Mouse (Mus musculus): Measurements from ENCODE around the gene Ceacam20. TPM values are rescaled to one million over a fixed set of nuclear protein-coding genes. Genes with fewer than 3 reads are reported as not detected.
"Not testable (repeated sequence)": the region's sequence is repeated elsewhere in the genome, so short reads cannot be mapped to it uniquely, and the experiment has no call there.

Gene Ceacam20
- polyA plus RNA-seq, 1 experiment from 2014 or later = not detected

DNA sequence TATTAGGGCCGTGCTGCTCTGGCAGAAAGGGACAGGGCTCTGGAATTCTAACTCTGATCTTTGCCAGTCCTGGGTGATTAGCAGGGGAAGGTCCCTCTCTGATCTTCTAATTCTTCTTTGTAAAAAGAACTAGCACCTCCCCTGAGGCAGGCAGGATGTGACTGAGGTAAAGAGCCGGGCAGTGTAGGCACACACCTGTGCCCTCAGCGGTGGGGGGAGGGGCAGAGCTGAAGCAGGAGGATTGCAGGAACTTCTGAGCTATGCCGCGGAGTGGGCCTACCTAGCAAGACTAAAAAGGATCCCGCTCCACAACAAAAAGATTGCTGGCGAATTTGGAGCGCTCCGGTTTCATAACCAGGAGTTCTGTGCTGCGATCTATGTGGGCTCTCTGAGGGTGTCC is 15.2 kb upstream of the Ceacam20 start:
- in situ Hi-C loops (cut with MboI; ENCODE audit: low pct_unique_long_range_greater_than_20kb) = no loop called here
- POLR2A ChIA-PET = no interaction called here
- DNase-seq (ENCODE audit: low read depth, low spot score) = no peak

DNA sequence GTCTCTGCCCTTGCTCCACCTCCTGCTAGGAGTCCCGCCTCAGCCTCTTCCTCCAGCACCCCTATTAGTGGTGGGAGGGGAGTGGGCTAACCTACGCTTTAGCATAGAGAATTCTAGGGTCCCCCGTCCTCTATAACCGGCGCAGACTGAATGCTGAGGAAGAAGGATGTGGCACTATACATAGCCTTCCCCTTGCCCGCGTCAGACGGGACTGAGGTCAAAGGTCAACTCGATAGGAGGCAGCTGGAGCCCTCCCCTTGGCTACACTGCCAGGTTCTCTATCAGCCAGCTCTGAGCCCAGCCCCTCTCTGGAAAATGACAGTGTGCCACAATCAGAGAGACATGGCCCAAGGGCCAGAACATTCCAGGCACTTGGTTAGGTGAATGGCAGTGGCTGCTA is 14.6 kb upstream of the Ceacam20 start, which contains the start of gene Igsf23:
TSS of gene Igsf23 (minus strand) at position 168 of the 400 bp plus-strand sequence.
- ChIA-PET CTCF (no interaction called here), POLR2A (no interaction called here)
- no peak for TF ChIP-seq CTCF (IDR thresholded peaks at IDR 0.05)
- ATAC-seq (no peak), DNase-seq (ENCODE audit: low read depth, low spot score) (no peak)
- in situ Hi-C loops (cut with MboI; ENCODE audit: low pct_unique_long_range_greater_than_20kb) = no loop called here
- H3K27me3 ChIP-seq = no peaks in the 10 kb centered on the region

More for the DNA sequence above, 15.2 kb upstream of the Ceacam20 start:
- no peaks in the 10 kb centered on the region for H3K27me3 ChIP-seq
- ATAC-seq = no peak
- no peak for TF ChIP-seq CTCF (IDR thresholded peaks at IDR 0.05)
- CTCF ChIA-PET = no interaction called here

GRCm38 (mm10) chr7:19952320-19952986 is 12.8 kb upstream of the Ceacam20 start:
- no peak for ATAC-seq
- TF ChIP-seq CTCF (IDR thresholded peaks at IDR 0.05) = no peak
- no peaks in the 10 kb centered on the region for H3K27me3 ChIP-seq
- CTCF ChIA-PET = interaction anchor here (1.1 to 2.5 kb wide), 3 partner anchors 9 to 41 kb away, joined by 3 to 8 read pairs (median 5); no protein-coding TSS in a partner anchor
- DNase-seq (ENCODE audit: low read depth, low spot score) = no peak
- POLR2A ChIA-PET = interaction anchor here (0.6 to 0.9 kb wide), 2 partner anchors 19 to 23 kb away, joined by 4 read pairs; no protein-coding TSS in a partner anchor
- in situ Hi-C loops (cut with MboI; ENCODE audit: low pct_unique_long_range_greater_than_20kb) = no loop called here

- no peaks in the 10 kb centered on the region for H3K27me3 ChIP-seq
- ChIA-PET CTCF (interaction anchor here (1.1 to 2.5 kb wide), 3 partner anchors 10 to 42 kb away, joined by 3 to 8 read pairs (median 5); no protein-coding TSS in a partner anchor), POLR2A (interaction anchor here (0.6 kb wide), 1 partner anchor 19 kb away, joined by 4 read pairs; no protein-coding TSS in a partner anchor)
- TF ChIP-seq CTCF (IDR thresholded peaks at IDR 0.05) = no peak
- ATAC-seq (no peak), DNase-seq (ENCODE audit: low read depth, low spot score) (no peak)
- in situ Hi-C loops (cut with MboI; ENCODE audit: low pct_unique_long_range_greater_than_20kb) = no loop called here
These were observed 12.2 kb upstream of the Ceacam20 start for GRCm38 (mm10) chr7:19953054-19953453.

GRCm38 (mm10) chr7:19955861-19956260 is 9.4 kb upstream of the Ceacam20 start:
- ATAC-seq (no peak), DNase-seq (ENCODE audit: low read depth, low spot score) (no peak)
- CTCF ChIA-PET = interaction anchor here (0.8 to 4.0 kb wide), 3 partner anchors 39 to 45 kb away, joined by 3 to 17 read pairs (median 3); no protein-coding TSS in a partner anchor
- TF ChIP-seq CTCF (IDR thresholded peaks at IDR 0.05) = no peak
- POLR2A ChIA-PET = interaction anchor here (1.0 kb wide), 1 partner anchor 45 kb away, joined by 5 read pairs; no protein-coding TSS in a partner anchor
- in situ Hi-C loops (cut with MboI; ENCODE audit: low pct_unique_long_range_greater_than_20kb) = loop anchor here (5.0 kb wide), 2 partner anchors 44 to 79 kb away; no protein-coding TSS in a partner anchor
- no peaks in the 10 kb centered on the region for H3K27me3 ChIP-seq

DNA sequence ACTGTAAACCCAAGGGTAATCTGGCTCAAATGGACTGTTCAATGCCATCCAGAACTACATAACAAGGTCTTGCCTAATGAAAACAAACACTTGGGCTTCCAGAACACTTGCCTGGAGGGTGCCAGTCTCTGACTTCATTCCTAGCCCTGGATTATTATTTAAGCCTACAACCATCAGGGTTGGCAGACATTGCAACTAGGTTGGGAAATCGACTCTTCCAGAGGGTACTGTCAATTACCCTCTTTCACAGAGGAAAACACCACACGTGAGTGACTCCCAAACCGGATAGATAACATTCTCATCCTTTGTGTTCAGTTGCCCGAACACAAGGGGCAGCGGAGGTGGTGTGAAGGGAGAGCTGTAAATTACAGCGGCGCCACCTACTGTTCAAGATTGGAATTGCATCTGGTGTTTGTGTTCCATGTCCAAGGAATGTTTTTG is 8.9 kb upstream of the Ceacam20 start:
- peak; percentile 93 for ATAC-seq
- H3K27me3 ChIP-seq = no peaks in the 10 kb centered on the region
- ChIA-PET CTCF (interaction anchor here (0.8 to 4.0 kb wide), 3 partner anchors 39 to 46 kb away, joined by 3 to 17 read pairs (median 3); no protein-coding TSS in a partner anchor), POLR2A (interaction anchor here (0.7 to 1.0 kb wide), 3 partner anchors 17 to 46 kb away, joined by 3 to 5 read pairs (median 5); no protein-coding TSS in a partner anchor)
- in situ Hi-C loops (cut with MboI; ENCODE audit: low pct_unique_long_range_greater_than_20kb) = loop anchor here (5.0 kb wide), 2 partner anchors 44 to 79 kb away; no protein-coding TSS in a partner anchor
- TF ChIP-seq CTCF (IDR thresholded peaks at IDR 0.05) = peak; percentile 90
- DNase-seq (ENCODE audit: low read depth, low spot score) = peak; percentile 88

- ChIA-PET POLR2A (no interaction called here), CTCF (no interaction called here)
- no peak for TF ChIP-seq CTCF (IDR thresholded peaks at IDR 0.05)
- DNase-seq (ENCODE audit: low read depth, low spot score) = no peak
- in situ Hi-C loops (cut with MboI; ENCODE audit: low pct_unique_long_range_greater_than_20kb) = no loop called here
- no peak for ATAC-seq
- peaks cover 2% of the 10 kb centered on the region for H3K27me3 ChIP-seq
These were observed 2.8 kb upstream of the Ceacam20 start for GRCm38 (mm10) chr7:19962423-19962822.

DNA sequence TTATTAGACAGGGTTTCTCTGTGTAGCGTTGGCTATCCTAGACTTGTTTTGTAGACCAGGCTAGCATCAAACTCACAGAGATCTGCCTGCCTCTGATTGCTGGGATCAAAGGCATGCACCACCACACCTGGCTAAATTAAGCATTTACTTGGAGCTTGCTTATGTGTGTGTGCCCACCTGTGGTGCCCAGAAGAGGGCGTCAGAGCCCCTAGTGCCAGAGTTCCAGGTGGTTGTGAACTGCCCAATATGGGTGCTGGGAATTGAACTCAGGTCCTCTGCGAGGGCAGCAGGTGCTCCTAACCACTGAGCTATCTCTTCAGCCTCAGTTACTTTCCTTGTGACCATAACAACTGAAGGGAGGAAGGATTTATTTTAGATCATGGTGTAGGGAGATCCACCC is 3.9 kb downstream of the Ceacam20 start:
- TF ChIP-seq CTCF (IDR thresholded peaks at IDR 0.05) = no peak
- in situ Hi-C loops (cut with MboI; ENCODE audit: low pct_unique_long_range_greater_than_20kb) = no loop called here
- DNase-seq (ENCODE audit: low read depth, low spot score) = no peak
- peaks cover 3% of the 10 kb centered on the region for H3K27me3 ChIP-seq
- ChIA-PET CTCF (no interaction called here), POLR2A (no interaction called here)
- ATAC-seq = no peak

DNA sequence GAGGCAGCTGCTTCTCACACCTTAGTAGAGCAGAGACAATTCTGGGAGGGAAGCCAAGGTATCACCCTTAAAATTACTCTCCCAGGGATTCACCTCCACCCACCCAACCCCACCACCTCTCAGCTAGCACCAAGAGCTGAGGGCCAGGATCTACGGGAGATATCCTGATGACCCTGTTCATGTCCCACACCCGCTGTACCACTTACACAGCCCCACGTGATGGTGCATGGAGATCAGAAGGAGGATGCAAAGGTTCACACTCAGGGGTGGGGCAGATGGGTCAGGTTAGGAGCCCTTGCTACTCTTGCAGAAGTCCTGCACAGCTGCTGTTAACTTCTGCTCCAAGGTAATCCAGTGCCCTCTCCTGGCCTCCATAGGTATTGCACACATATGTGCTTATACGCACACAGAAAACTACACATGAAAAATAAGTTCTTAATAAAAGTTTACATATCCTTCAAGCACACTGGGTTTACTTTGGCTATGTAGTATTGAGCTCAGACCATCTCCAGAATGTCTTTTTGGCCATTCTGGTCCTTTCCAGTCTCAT is 4.4 kb downstream of the Ceacam20 start:
- ChIA-PET CTCF (no interaction called here), POLR2A (no interaction called here)
- TF ChIP-seq CTCF (IDR thresholded peaks at IDR 0.05) = peak; percentile 35
- no peak for ATAC-seq
- peaks cover 3% of the 10 kb centered on the region for H3K27me3 ChIP-seq
- DNase-seq (ENCODE audit: low read depth, low spot score) = no peak
- in situ Hi-C loops (cut with MboI; ENCODE audit: low pct_unique_long_range_greater_than_20kb) = no loop called here

DNA sequence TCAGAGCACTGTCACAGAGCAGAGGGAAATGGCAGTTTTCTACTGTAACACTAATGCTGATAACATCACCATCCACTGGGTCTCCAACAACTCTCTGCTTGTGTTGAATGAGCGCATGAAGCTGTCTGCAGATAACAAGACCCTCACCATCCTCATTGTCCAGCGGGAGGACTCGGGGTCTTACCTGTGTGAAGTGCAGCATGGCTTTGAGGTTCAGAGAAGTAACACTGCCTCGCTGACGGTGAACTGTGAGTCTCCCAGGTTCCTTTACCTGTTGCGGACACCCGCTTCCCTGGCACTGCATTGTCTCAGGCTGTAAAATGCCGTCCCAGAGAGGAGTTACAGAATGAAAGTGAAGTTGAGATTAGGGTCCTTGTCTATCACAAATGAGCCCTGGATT is 5.0 kb downstream of the Ceacam20 start:
- no peak for TF ChIP-seq CTCF (IDR thresholded peaks at IDR 0.05)
- in situ Hi-C loops (cut with MboI; ENCODE audit: low pct_unique_long_range_greater_than_20kb) = no loop called here
- no peak for DNase-seq (ENCODE audit: low read depth, low spot score)

GRCm38 (mm10) chr7:19971516-19971915 is 6.3 kb downstream of the Ceacam20 start:
- ATAC-seq (no peak), DNase-seq (ENCODE audit: low read depth, low spot score) (no peak)
- H3K27me3 ChIP-seq = peaks cover 3% of the 10 kb centered on the region
- ChIA-PET POLR2A (no interaction called here), CTCF (no interaction called here)
- in situ Hi-C loops (cut with MboI; ENCODE audit: low pct_unique_long_range_greater_than_20kb) = no loop called here
- TF ChIP-seq CTCF (IDR thresholded peaks at IDR 0.05) = no peak

More for the DNA sequence above, 5.0 kb downstream of the Ceacam20 start:
- peaks cover 3% of the 10 kb centered on the region for H3K27me3 ChIP-seq
- CTCF ChIA-PET = no interaction called here
- no peak for ATAC-seq
- POLR2A ChIA-PET = no interaction called here

GRCm38 (mm10) chr7:19991165-19991564 is 26.0 kb downstream of the Ceacam20 start, which contains the start of gene Nlrp9b:
Nlrp9b (plus strand) TSS chr7:19991465.
- DNase-seq (ENCODE audit: low read depth, low spot score); POLR2A ChIA-PET; H3K27me3 ChIP-seq; ATAC-seq; CTCF ChIA-PET; in situ Hi-C loops (cut with MboI; ENCODE audit: low pct_unique_long_range_greater_than_20kb): not testable (repeated sequence)

GRCm38 (mm10) chr7:19996721-19997120 is 31.5 kb downstream of the Ceacam20 start:
- H3K27me3 ChIP-seq; in situ Hi-C loops (cut with MboI; ENCODE audit: low pct_unique_long_range_greater_than_20kb); POLR2A ChIA-PET; DNase-seq (ENCODE audit: low read depth, low spot score); CTCF ChIA-PET; ATAC-seq: not testable (repeated sequence)
